Mouse (Mus musculus) limb, embryonic 12.5 days (tissue): ENCODE results near the gene Gm8180. TPM values are rescaled to one million over a fixed set of nuclear protein-coding genes. Genes with fewer than 3 reads are reported as not detected.

Experiments
- polyA plus RNA-seq: library from polyadenylated mRNA; unstranded; fragments of >200 nt; fragmentation: Nextera tagmentation; extraction: Ambion mirVana; gene quantifications from 2 replicates; pipeline ENCODE4 v1.2.1, GENCODE M21; 2016

Gm8180 gene
- polyA plus RNA-seq, 1 experiment from 2014 or later, result not detected

Other genes starting within 250 kb of the Gm8180 start
- 0.15 TPM in 1 of 2 replicates, not detected in the other for gene Gm5799, start 241.2 kb downstream of the Gm8180 start, polyA plus RNA-seq
- not detected in 2 replicates for gene Gm17654, start 205.6 kb downstream of the Gm8180 start, polyA plus RNA-seq
- gene Gm10375, start 176.7 kb downstream of the Gm8180 start, polyA plus RNA-seq, result not detected in 2 replicates
- not detected in 2 replicates for gene Gm8165, start 107.5 kb downstream of the Gm8180 start, polyA plus RNA-seq
- gene Gm7324, start 86.9 kb downstream of the Gm8180 start, polyA plus RNA-seq, result 1.9 and 2.0 TPM in 2 replicates
- not detected in 2 replicates for gene Gm16506, start 57.3 kb downstream of the Gm8180 start, polyA plus RNA-seq
- not detected in 2 replicates for gene Gm6526, start 36.9 kb downstream of the Gm8180 start, polyA plus RNA-seq
- not detected in 2 replicates for gene Ear1, start 90.8 kb upstream of the Gm8180 start, polyA plus RNA-seq
- gene Ear10, start 138.8 kb upstream of the Gm8180 start, polyA plus RNA-seq, result not detected in 2 replicates
- gene Gm8113, start 140.6 kb upstream of the Gm8180 start, polyA plus RNA-seq, result 11.3 and 11.9 TPM in 2 replicates
- gene Ang5, start 172.3 kb upstream of the Gm8180 start, polyA plus RNA-seq, result not detected in 2 replicates
- not detected in 2 replicates for gene Ang6, start 217.5 kb upstream of the Gm8180 start, polyA plus RNA-seq